Mouse (Mus musculus) heart, adult 2 months (tissue): Measurements from ENCODE around the gene Cnot1.

ENCODE experiments used
- CTCF ChIP-seq: fragments of 200-600 bp; IDR thresholded peaks from 2 replicates; pipeline ENCODE4 v1.8.1; 2022; ENCODE audit warnings: antibody characterized with exemption, mild to moderate bottlenecking, moderate library complexity
- EP300 ChIP-seq: fragments of 200-500 bp; IDR thresholded peaks from 2 replicates; pipeline ENCODE4 v1.6.1; 2011; ENCODE audit warnings: low read depth, low read length, control low read depth; ENCODE audit not compliant: insufficient read depth
- POLR2A ChIP-seq: fragments of 200-500 bp; IDR thresholded peaks from 2 replicates; pipeline ENCODE4 v1.6.1; 2011; ENCODE audit warnings: mild to moderate bottlenecking, low read depth, low read length, control low read depth; ENCODE audit not compliant: insufficient read depth

DNA sequence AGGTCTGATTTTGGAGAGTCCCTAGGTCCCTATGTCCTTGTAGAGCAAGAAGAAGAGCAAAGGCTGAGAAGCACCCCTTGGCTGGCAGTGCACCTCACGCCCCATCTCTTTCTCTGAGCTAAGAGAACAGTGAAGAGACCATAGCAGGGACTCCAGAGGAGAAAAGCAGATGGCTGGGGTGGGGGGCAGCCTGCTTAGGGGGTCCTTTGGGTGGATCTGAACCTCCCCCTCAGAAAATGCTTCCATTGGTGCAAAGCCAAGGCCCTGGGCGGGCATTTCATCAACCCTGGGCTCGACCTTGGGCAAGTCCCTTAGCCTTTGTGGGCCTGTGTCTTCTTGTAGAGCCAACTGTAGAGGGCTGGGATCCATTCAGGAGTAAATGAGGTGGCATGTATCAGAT is 102.7 kb downstream of the Cnot1 start:
- TF ChIP-seq POLR2A (no peak), CTCF (no peak), EP300 (no peak)
